Mouse (Mus musculus) ES-E14 (cell line): Measurements from ENCODE around the gene Kdm8.

Source experiments
- CHD2 ChIP-seq: IDR thresholded peaks from 2 replicates; pipeline ENCODE4 v1.6.1; 2014; ENCODE audit warnings: mild to moderate bottlenecking, low read depth, low read length, inconsistent platforms
- HCFC1 ChIP-seq: IDR thresholded peaks from 2 replicates; pipeline ENCODE4 v1.6.1; 2012; ENCODE audit warnings: low read length, inconsistent platforms, borderline replicate concordance; ENCODE audit not compliant: insufficient read depth
- MAFK ChIP-seq: IDR thresholded peaks from 2 replicates; pipeline ENCODE4 v1.6.1; 2014; ENCODE audit warnings: mild to moderate bottlenecking, low read depth, low read length, inconsistent platforms; ENCODE audit not compliant: insufficient read depth
- ZC3H11A ChIP-seq: IDR thresholded peaks from 2 replicates; pipeline ENCODE4 v1.6.1; 2012; ENCODE audit warnings: low read depth, mild to moderate bottlenecking, inconsistent platforms, low read length, borderline replicate concordance
- ZNF384 ChIP-seq: IDR thresholded peaks from 2 replicates; pipeline ENCODE4 v1.6.1; 2012; ENCODE audit warnings: low read depth, low read length, inconsistent platforms

GRCm38 (mm10) chr7:125507279-125507678 is 62.8 kb downstream of the Kdm8 start:
- no peak for TF ChIP-seq ZC3H11A
- TF ChIP-seq CHD2: no peak
- TF ChIP-seq HCFC1: no peak
- TF ChIP-seq ZNF384: no peak
- no peak for TF ChIP-seq MAFK
